Mouse (Mus musculus): ENCODE measurements around the gene Polr3h. TPM values are rescaled to one million over a fixed set of nuclear protein-coding genes. Genes with fewer than 3 reads are reported as not detected.

Polr3h gene
- polyA plus RNA-seq, 1 experiment from 2014 or later: 76.8 TPM

- Histone ChIP-seq H3K9me3 (no peaks in the 10 kb centered on the region), H3K36me3 (peaks cover 3% of the 10 kb centered on the region; the same call in 1 of the 2 replicates), H3K9ac (no peak overlapping the region), H3K4me1 (replicated peaks) (peaks cover 40% of the 10 kb centered on the region), H3K27ac (0 out of 2 replicates have a peak overlapping the region, but pooled peaks have one; percentile 13), H3K27me3 (no peaks in the 10 kb centered on the region), H3K4me2 (no peak overlapping the region), H3K4me3 (no peak overlapping the region)
- WGBS: 95% methylated on average over 3 of the region's 3 CpGs
- ATAC-seq (ENCODE audit: low FRiP score): no peak
Measured at GRCm38 (mm10) chr15:81882348-81882747, 43.7 kb downstream of the Polr3h start.

GRCm38 (mm10) chr15:81879531-81880401 is 46.3 kb downstream of the Polr3h start:
- ATAC-seq (ENCODE audit: low FRiP score): peak; percentile 91
- Histone ChIP-seq H3K4me1 (replicated peaks) (peaks cover 46% of the 10 kb centered on the region), H3K9ac (peak overlapping the region; percentile 58), H3K4me2 (peak overlapping the region; percentile 39), H3K4me3 (no peak overlapping the region), H3K9me3 (no peaks in the 10 kb centered on the region), H3K27ac (peak overlapping the region; percentile 95), H3K27me3 (no peaks in the 10 kb centered on the region), H3K36me3 (peaks cover 3% of the 10 kb centered on the region; the same call in 1 of the 2 replicates)
- 38% methylated on average over 5 of the region's 5 CpGs for WGBS

- Histone ChIP-seq H3K27me3 (no peaks in the 10 kb centered on the region), H3K9ac (peak within 1 kb of the TSS; percentile 92), H3K27ac (peak within 1 kb of the TSS; percentile 99), H3K4me2 (peak within 1 kb of the TSS; percentile 90), H3K36me3 (peaks cover 30% of the 10 kb centered on the region), H3K4me1 (replicated peaks) (peaks cover 32% of the 10 kb centered on the region), H3K4me3 (peak within 1 kb of the TSS; percentile 96), H3K9me3 (no peaks in the 10 kb centered on the region)
- under 1% methylated on average over 53 of the region's 53 CpGs for WGBS
- peak; percentile 88 for ATAC-seq (ENCODE audit: low FRiP score)
Measured at GRCm38 (mm10) chr15:81872262-81873136, 53.5 kb downstream of the Polr3h start, which contains the start of gene Aco2. Gene Aco2 (plus strand): TSS chr15:81872309.

- peaks cover 32% of the 10 kb centered on the region for H3K4me1 ChIP-seq (replicated peaks)
- peaks cover 38% of the 10 kb centered on the region for H3K36me3 ChIP-seq
- peak within 1 kb of the TSS; percentile 96 for H3K4me3 ChIP-seq
- WGBS: under 1% methylated on average over 30 of the region's 30 CpGs
- peak; percentile 80 for ATAC-seq (ENCODE audit: low FRiP score)
- no peaks in the 10 kb centered on the region for H3K27me3 ChIP-seq
- peak within 1 kb of the TSS; percentile 99 for H3K27ac ChIP-seq
- peak within 1 kb of the TSS; percentile 92 for H3K9ac ChIP-seq
- H3K9me3 ChIP-seq: no peaks in the 10 kb centered on the region
- peak within 1 kb of the TSS; percentile 90 for H3K4me2 ChIP-seq
Measured at GRCm38 (mm10) chr15:81871604-81872261, 54.3 kb downstream of the Polr3h start, which contains the start of gene Phf5a. Gene Phf5a (minus strand): TSS chr15:81871911.

- H3K4me3 ChIP-seq: no peak overlapping the region
- H3K4me1 ChIP-seq (replicated peaks): peaks cover 28% of the 10 kb centered on the region
- no peak for ATAC-seq (ENCODE audit: low FRiP score)
- H3K4me2 ChIP-seq: no peak overlapping the region
- no peaks in the 10 kb centered on the region for H3K9me3 ChIP-seq
- no peaks in the 10 kb centered on the region for H3K27me3 ChIP-seq
- peaks cover 55% of the 10 kb centered on the region for H3K36me3 ChIP-seq
- H3K9ac ChIP-seq: no peak overlapping the region
- H3K27ac ChIP-seq: no peak overlapping the region
- WGBS: 98% methylated on average over 5 of the region's 5 CpGs
Measured at GRCm38 (mm10) chr15:81869985-81870384, 56.1 kb downstream of the Polr3h start.

GRCm38 (mm10) chr15:81864238-81864637 is 61.8 kb downstream of the Polr3h start:
- Histone ChIP-seq H3K9ac (no peak overlapping the region), H3K4me2 (no peak overlapping the region), H3K9me3 (no peaks in the 10 kb centered on the region), H3K27ac (no peak overlapping the region), H3K36me3 (peaks cover 56% of the 10 kb centered on the region), H3K4me1 (replicated peaks) (peaks cover 8% of the 10 kb centered on the region; the same call in 1 of the 2 replicates), H3K27me3 (no peaks in the 10 kb centered on the region), H3K4me3 (no peak overlapping the region)
- no peak for ATAC-seq (ENCODE audit: low FRiP score)
- 97% methylated on average over 7 of the region's 7 CpGs for WGBS

GRCm38 (mm10) chr15:81860471-81861135 is 65.4 kb downstream of the Polr3h start:
- peaks cover 28% of the 10 kb centered on the region for H3K4me1 ChIP-seq (replicated peaks)
- peak overlapping the region; percentile 78 for H3K27ac ChIP-seq
- H3K36me3 ChIP-seq: peaks cover 20% of the 10 kb centered on the region
- ATAC-seq (ENCODE audit: low FRiP score): no peak
- no peaks in the 10 kb centered on the region for H3K9me3 ChIP-seq
- 41% methylated on average over 8 of the region's 8 CpGs for WGBS
- peak overlapping the region; percentile 40 for H3K4me2 ChIP-seq
- no peaks in the 10 kb centered on the region for H3K27me3 ChIP-seq
- H3K9ac ChIP-seq: 0 out of 2 replicates have a peak overlapping the region, but pooled peaks have one; percentile 2
- peak overlapping the region; percentile 18 for H3K4me3 ChIP-seq

GRCm38 (mm10) chr15:81859330-81860255 is 66.4 kb downstream of the Polr3h start:
- H3K4me2 ChIP-seq: peak overlapping the region; percentile 95
- peak overlapping the region; percentile 88 for H3K9ac ChIP-seq
- H3K4me1 ChIP-seq (replicated peaks): peaks cover 37% of the 10 kb centered on the region
- peak overlapping the region; percentile 95 for H3K27ac ChIP-seq
- peak overlapping the region; percentile 92 for H3K4me3 ChIP-seq
- H3K9me3 ChIP-seq: no peaks in the 10 kb centered on the region
- H3K27me3 ChIP-seq: no peaks in the 10 kb centered on the region
- H3K36me3 ChIP-seq: peaks cover 11% of the 10 kb centered on the region
- WGBS: under 1% methylated on average over 39 of the region's 39 CpGs
- ATAC-seq (ENCODE audit: low FRiP score): peak; percentile 83

GRCm38 (mm10) chr15:81858517-81859329 is 67.3 kb downstream of the Polr3h start, which contains the start of gene Tob2:
Gene Tob2 (minus strand): TSS chr15:81858796.
- ATAC-seq (ENCODE audit: low FRiP score): peak; percentile 3; the same call in 1 of the 2 replicates

GRCm38 (mm10) chr15:81858138-81858516 is 67.9 kb downstream of the Polr3h start:
- Histone ChIP-seq H3K27ac (peak overlapping the region; percentile 95), H3K9me3 (no peaks in the 10 kb centered on the region), H3K4me3 (peak overlapping the region; percentile 92), H3K36me3 (0 out of 2 replicates have a peak, but pooled peaks cover 4% of the 10 kb centered on the region), H3K27me3 (no peaks in the 10 kb centered on the region), H3K4me1 (replicated peaks) (peaks cover 38% of the 10 kb centered on the region), H3K9ac (peak overlapping the region; percentile 88), H3K4me2 (peak overlapping the region; percentile 95)
- 0 out of 2 replicates have a peak, but pooled peaks have one; percentile 21 for ATAC-seq (ENCODE audit: low FRiP score)
- 0% methylated on average over 23 of the region's 23 CpGs for WGBS

More at GRCm38 (mm10) chr15:81858517-81859329, 67.3 kb downstream of the Polr3h start, which contains the start of gene Tob2:
- Histone ChIP-seq H3K4me2 (peak within 1 kb of the TSS; percentile 95), H3K9me3 (no peaks in the 10 kb centered on the region), H3K4me3 (peak within 1 kb of the TSS; percentile 92), H3K27me3 (no peaks in the 10 kb centered on the region), H3K9ac (peak within 1 kb of the TSS; percentile 88), H3K4me1 (replicated peaks) (peaks cover 38% of the 10 kb centered on the region), H3K36me3 (peaks cover 6% of the 10 kb centered on the region; the same call in 1 of the 2 replicates), H3K27ac (peak within 1 kb of the TSS; percentile 95)
- under 1% methylated on average over 44 of the region's 44 CpGs for WGBS
